Mouse (Mus musculus): Measurements from ENCODE around the gene Tmtc4. TPM values are rescaled to one million over a fixed set of nuclear protein-coding genes. Genes with fewer than 3 reads are reported as not detected.

The Tmtc4 gene
- total and polyA plus RNA-seq, 3 experiments: 1.4 to 3.3 (median 2.7) TPM

DNA sequence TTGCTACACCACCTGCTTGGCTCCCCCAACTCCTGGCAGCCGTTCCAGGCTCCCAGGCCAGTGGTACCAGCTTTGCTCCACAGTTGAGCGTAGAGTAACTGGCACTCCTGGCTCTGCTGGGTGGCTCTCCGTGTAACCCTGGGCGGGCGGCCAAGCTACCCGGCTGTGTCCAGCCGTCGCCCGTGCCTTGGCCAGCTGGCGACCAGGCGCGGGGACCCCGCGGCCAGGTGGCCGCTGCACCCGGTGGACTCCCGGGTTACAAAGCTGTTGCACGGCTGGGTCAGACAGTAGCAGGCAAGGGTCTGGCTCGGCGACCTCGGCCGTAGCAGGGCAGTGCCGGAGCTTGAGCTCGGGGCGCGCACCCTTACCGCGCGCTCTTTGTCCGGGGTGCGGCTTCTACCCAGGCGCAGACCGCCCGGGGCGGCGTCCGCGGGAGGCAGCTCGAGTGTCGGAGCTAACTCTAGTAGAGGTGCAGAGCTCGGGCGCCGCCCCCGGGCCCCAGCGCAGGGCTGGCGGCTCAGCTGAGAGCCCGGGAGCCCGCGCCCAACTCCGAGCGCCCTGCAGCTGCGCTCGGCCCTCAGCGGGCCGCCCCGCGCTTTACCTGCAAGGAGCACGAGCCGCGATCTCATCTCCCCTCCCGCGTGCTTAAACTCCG, 1.1 kb downstream of the Tmtc4 start:
- dilution Hi-C loops (cut with MboI; ENCODE audit: extremely low pct_ligation_motif_present, extremely low pct_unique_long_range_greater_than_20kb, low sequenced_read_pairs): no loop called here

DNA sequence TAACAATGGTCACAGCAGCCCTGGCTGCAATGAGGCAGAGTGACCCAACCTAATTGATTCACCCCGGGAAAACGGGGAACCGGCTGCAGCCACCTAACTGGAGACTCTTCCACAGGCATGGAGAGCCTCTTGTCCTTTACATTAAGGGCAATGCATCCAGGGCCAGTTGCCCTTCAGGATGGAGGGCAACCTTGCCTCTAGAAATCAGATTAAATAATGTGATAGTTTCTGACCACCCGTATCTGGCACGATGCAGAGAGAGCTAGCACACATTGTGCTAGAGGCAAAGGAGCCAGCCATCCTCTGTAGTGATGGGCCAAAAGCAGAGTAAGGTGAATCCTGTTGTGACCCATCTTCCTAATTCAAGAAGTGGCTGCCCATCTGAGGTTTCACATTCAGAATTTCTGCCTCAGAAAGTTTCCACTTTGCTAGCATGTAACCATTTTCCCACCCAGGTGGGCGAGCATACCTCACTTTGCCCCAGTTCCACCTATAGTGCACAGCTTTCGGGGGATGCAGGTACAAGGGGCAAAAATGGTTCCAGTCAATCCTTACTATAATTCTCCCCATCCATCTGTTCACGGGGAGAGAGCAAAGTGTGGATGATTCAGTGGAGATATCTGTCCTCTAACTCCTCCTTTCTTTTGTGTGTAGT, 1.9 kb downstream of the Tmtc4 start:
- in situ Hi-C loops (cut with MboI; ENCODE audit: low pct_ligation_motif_present, low pct_unique_long_range_greater_than_20kb, low sequenced_read_pairs) (no loop called here), dilution Hi-C loops (cut with MboI; ENCODE audit: extremely low pct_ligation_motif_present, extremely low pct_unique_long_range_greater_than_20kb, low sequenced_read_pairs) (no loop called here)
- Histone ChIP-seq H3K36me3 (replicated peaks in 1 of 2; ENCODE audit: control insufficient read depth in 1 of 2, insufficient read depth in 1 of 2, low read length in 1 of 2) (no peaks in the 10 kb centered on the region), H3K27me3 (replicated peaks) (peaks cover 18% of the 10 kb centered on the region), H3K79me2 (replicated peaks; ENCODE audit: control insufficient read depth, extremely low read depth, insufficient read depth, poor library complexity, severe bottlenecking) (no peaks in the 10 kb centered on the region), H3K4me3 (replicated peaks in 1 of 3; ENCODE audit: low read depth in 2 of 3, low read length in 2 of 3, poor library complexity in 1 of 3) (peak overlapping the region; percentile 53 to 75 (median 68)), H3K9me3 (replicated peaks; ENCODE audit: low read length) (no peaks in the 10 kb centered on the region), H3K4me2 (ENCODE audit: insufficient read depth, low read depth, poor library complexity, severe bottlenecking) (peak overlapping the region; percentile 90), H3K9ac (ENCODE audit: insufficient read depth, low read depth) (no peak overlapping the region; the same call in 1 of the 2 replicates), H3K4me1 (ENCODE audit: control insufficient read depth in 1 of 2, insufficient read depth in 2 of 2) (peaks cover 10 to 45% of the 10 kb centered on the region in 2 experiments), H3K27ac (ENCODE audit: insufficient read depth, low read depth) (no peak overlapping the region)
- TF ChIP-seq RAD21 (IDR thresholded peaks at IDR 0.05; ENCODE audit: low read depth, low read length): no peak
- no peak for TF ChIP-seq ETS1 (conservative IDR thresholded peaks at IDR 0.05; ENCODE audit: low read depth, low read length)
- no peak for TF ChIP-seq HCFC1 (IDR thresholded peaks at IDR 0.05; ENCODE audit: low read depth, low read length)
- no peak for TF ChIP-seq TCF12 (IDR thresholded peaks at IDR 0.05; ENCODE audit: low read depth, low read length)
- TF ChIP-seq NELFE (IDR thresholded peaks at IDR 0.05; ENCODE audit: low read depth, low read length): no peak
- TF ChIP-seq JUN (IDR thresholded peaks at IDR 0.05; ENCODE audit: insufficient read depth, low read depth, low read length): no peak
- TF ChIP-seq CHD1 (IDR thresholded peaks at IDR 0.05; ENCODE audit: low read depth, low read length): no peak
- no peak for TF ChIP-seq JUND (conservative IDR thresholded peaks at IDR 0.05; ENCODE audit: low read depth, low read length)
- no peak for DNase-seq (ENCODE audit: extremely low read depth)

More for the DNA sequence above, 1.1 kb downstream of the Tmtc4 start:
- in situ Hi-C loops (cut with MboI; ENCODE audit: low pct_ligation_motif_present, low pct_unique_long_range_greater_than_20kb, low sequenced_read_pairs): no loop called here
- H3K4me3 ChIP-seq (replicated peaks in 1 of 3; ENCODE audit: low read depth in 2 of 3, low read length in 2 of 3, poor library complexity in 1 of 3): peak overlapping the region; percentile 53 to 75 (median 68)
- TF ChIP-seq USF1 (IDR thresholded peaks at IDR 0.05; ENCODE audit: low read depth, low read length) (no peak), PAX5 (IDR thresholded peaks at IDR 0.05; ENCODE audit: low read length) (no peak), RCOR1 (conservative IDR thresholded peaks at IDR 0.05; ENCODE audit: low read depth, low read length) (no peak), MAZ (IDR thresholded peaks at IDR 0.05; ENCODE audit: low read depth, low read length) (no peak), UBTF (IDR thresholded peaks at IDR 0.05; ENCODE audit: low read depth, low read length) (peak; percentile 71), MYC (IDR thresholded peaks at IDR 0.05; ENCODE audit: low read depth, low read length) (0 out of 2 replicates have a peak, but pooled peaks have one; percentile 14)
- no peak for DNase-seq (ENCODE audit: extremely low read depth)
- peak overlapping the region; percentile 90 for H3K4me2 ChIP-seq (ENCODE audit: insufficient read depth, low read depth, poor library complexity, severe bottlenecking)
- peak overlapping the region; percentile 44; the same call in 1 of the 2 replicates for H3K9ac ChIP-seq (ENCODE audit: insufficient read depth, low read depth)
- peaks cover 11 to 47% of the 10 kb centered on the region in 2 experiments for H3K4me1 ChIP-seq (ENCODE audit: control insufficient read depth in 1 of 2, insufficient read depth in 2 of 2)
- no peaks in the 10 kb centered on the region for H3K36me3 ChIP-seq (replicated peaks in 1 of 2; ENCODE audit: control insufficient read depth in 1 of 2, insufficient read depth in 1 of 2, low read length in 1 of 2)
- H3K27ac ChIP-seq (ENCODE audit: insufficient read depth, low read depth): no peak overlapping the region
- H3K27me3 ChIP-seq (replicated peaks): peaks cover 20% of the 10 kb centered on the region
- H3K79me2 ChIP-seq (replicated peaks; ENCODE audit: control insufficient read depth, extremely low read depth, insufficient read depth, poor library complexity, severe bottlenecking): no peaks in the 10 kb centered on the region
- no peaks in the 10 kb centered on the region for H3K9me3 ChIP-seq (replicated peaks; ENCODE audit: low read length)

Data from CH12.LX (cell line).